Mouse (Mus musculus): ENCODE data around the gene Zic5.

DNA sequence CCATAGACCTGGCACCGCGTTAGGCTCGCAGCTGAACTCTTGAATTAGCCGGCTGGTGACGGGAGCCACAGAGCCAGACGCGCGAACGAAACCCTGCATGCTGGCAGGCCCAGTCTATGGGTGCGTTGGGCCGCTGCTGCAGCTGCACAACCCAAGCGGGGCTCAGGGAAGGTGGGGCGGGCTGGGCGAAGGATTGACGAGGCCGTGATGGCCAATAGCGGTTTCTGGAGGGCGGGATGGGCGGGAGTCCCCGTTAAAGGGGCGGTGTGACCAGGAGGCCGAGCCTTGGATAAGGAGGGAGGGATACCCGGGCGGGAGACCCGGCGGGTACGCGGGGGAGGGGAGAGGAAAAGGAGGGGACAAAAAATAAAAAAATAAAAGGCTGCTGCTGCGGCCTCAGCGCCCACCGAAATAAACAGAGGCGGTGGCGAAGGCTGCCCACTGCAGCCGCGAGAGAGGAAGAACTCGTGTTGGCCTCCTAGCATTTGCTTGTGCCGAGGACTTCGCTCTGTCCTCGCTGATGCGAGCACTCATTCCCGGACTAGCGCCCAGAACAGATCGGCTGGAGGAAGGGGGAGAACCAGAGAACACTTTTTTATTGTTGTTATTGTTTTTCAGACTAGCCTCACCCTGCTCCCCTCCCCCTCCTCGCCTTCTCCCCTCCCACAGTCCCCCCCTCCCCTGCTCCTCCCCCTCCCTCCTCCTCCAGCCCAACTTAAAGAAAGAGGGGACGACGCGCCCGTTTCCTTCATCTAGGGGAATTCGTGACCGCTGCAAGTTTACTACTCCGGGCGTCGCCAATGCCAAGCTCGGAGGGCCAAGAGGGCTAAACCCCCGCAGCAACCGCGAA is 8.8 kb upstream of the Zic5 start:
- TF ChIP-seq POLR2A (IDR thresholded peaks at IDR 0.05; ENCODE audit: borderline replicate concordance, control insufficient read depth, low read depth, low read length): no peak
- TF ChIP-seq CTCF (IDR thresholded peaks at IDR 0.05; ENCODE audit: control insufficient read depth, insufficient read depth, low read length): no peak
